Mouse (Mus musculus) spleen, adult 2 months (tissue): Measurements from ENCODE around the gene Rmnd5b.

Experiments
- CTCF ChIP-seq: fragments of 200-500 bp; IDR thresholded peaks from 2 replicates; pipeline ENCODE4 v1.5.1; 2011; ENCODE audit warnings: mild to moderate bottlenecking, inconsistent platforms; ENCODE audit not compliant: insufficient read depth, insufficient read length, insufficient replicate concordance; ENCODE audit errors: extremely low read depth
- POLR2A ChIP-seq: fragments of 200-500 bp; IDR thresholded peaks from 2 replicates; pipeline ENCODE4 v1.6.1; 2011; ENCODE audit warnings: low read depth, low read length, inconsistent platforms

GRCm38 (mm10) chr11:51644217-51644616 is 8.5 kb upstream of the Rmnd5b start:
- TF ChIP-seq CTCF (no peak), POLR2A (no peak)
